Mouse (Mus musculus): ENCODE results near the gene Cd36.
"Not testable (repeated sequence)": the region's sequence is repeated elsewhere in the genome, so short reads cannot be mapped to it uniquely, and the experiment has no call there.

The Cd36 gene

DNA sequence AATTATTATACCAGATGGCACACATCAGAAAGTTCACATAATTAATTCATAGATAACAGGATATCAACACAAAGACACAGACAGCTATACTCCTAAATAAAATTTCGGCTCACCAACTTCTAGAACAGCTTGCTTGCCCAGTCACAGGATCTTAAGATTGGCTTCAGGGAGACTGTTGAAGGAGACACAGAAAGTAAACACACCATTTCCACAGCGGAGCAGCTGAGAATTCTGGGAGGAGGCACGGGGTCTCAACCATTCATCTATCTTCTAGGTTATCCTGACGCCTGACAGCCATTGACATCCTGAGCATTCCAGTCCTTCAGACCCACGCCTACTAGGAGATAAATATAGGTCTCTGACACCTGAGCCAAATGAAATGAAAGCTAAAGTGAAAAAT, at the start of gene Cd36:
Gene Cd36 (minus strand): TSS at position 204 of the 400 bp plus-strand sequence.
- no peak for DNase-seq

DNA sequence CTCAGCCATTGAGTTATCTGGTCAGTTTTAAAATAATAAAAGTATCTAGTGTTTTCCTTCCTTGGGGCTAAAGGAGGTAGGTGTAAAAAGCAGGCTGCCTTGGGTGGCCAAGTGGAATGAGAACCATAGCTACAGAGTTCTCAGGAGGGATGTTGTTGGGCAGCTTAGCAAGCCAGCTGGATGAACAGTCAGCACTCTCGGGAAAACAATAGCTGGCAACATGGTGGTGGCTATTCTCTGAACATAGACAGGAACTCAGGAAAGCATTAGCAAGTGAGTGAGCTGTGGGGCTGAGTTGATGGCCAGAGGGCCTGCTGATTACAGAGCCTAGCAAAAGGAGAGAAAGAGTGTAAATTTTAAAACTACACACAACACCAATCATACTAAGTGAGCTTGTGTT, 45.9 kb upstream of the Cd36 start:
- DNase-seq, result no peak

DNA sequence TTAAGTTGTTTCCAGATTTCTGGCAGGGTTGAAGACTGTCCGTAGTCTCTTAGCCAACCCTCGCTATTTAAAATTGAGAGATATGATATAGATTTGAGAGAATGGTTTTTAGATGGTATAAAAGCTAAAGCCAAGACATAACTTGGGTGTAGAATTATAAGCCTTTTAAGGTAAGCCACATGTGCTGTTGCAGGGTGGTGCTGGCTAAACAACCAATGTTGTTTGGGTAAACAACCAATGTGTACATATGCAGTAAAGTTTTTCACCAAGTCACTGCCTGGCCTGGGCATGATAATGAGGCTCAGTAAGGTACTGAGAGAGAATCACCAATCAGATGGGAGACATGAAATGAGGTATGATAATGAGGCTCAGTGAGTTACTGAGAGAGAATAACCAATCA, 43.0 kb upstream of the Cd36 start:
- not testable (repeated sequence) for DNase-seq

DNA sequence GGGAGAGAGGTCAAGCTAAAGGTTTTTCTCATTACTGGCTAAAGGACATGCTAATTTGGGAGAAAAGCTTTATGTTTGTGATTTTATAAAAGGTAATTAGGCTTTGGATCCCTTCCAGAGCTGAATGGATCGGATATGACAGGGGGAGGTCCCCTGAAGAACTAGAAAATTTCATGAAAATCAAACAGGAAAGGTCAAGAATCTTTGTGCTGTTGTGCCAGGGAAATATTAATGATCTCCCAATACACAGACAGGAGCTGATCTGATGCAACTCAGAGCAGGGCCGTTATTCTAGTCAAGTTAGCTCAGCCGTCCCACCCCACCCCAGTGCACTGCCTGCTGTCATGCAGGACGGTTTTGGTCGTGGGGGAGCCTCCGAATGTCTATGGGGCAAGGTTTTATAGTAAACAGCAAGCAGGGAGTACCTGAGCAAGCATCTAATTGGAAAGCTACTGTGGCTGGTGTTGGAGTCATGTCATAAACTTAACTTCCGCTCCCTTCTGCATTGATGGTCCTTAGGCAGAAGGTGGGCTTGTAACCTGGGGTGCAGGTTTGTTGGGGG, 40.5 kb upstream of the Cd36 start:
- no peak for DNase-seq

DNA sequence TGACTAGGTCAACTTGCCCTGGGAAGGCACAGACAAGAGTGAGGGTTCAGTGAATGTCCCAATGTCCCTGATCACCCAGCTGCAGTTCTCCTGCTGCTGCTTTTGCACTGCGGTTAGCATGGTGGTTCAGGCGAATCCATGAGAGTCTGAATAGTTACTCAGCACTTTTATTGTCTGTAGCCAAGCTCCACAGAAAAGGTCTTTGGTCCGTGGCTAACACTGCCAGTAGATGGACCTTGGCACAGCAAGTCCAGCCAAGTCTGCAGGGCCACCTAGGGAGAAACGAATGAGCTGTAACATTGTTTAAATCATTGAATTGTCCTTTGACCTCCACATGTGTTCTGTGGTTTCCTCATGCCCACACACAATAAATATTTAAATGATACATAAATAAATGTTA, 39.9 kb upstream of the Cd36 start:
- DNase-seq, result no peak

DNA sequence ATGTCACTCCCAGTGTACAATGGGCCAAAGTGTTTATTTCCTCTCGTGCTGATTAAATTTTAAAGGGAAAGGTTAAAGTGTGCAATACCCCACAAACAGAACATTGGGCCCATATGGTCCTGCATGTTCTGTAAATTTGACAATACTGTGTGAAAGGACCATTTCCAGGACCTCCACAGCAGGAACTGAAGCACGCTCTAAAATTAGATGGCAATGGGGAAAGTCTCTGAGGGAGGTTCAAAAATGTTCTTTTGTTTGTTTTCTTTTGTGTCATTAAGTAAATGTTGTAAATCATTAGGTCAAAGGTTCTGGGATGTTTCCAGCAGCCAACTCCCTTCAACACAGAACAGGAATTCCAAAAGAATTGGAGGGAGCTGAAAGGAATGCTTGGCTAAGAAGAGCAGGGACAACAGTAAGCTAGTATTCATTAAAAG, 35.5 kb upstream of the Cd36 start:
- no peak for DNase-seq

DNA sequence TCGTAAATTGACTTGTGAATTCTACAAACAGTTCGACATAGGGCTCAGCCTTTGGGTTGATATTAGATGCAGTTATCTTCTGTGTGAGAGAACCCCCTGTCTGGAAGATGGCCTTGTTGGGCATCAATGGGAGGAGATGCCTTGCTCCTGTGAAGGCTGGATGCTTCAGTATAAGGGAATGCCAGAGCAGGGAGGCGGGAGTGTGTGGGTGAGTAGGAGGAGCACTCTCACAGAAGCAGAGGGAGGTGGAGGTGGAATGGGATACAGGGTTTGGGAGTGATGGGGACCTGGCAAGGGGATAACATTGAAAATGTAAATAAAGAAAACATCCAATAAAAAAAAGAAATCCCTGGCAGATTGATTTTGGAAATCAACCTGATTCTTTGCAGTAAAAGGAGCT, 35.0 kb upstream of the Cd36 start:
- DNase-seq, result no peak

DNA sequence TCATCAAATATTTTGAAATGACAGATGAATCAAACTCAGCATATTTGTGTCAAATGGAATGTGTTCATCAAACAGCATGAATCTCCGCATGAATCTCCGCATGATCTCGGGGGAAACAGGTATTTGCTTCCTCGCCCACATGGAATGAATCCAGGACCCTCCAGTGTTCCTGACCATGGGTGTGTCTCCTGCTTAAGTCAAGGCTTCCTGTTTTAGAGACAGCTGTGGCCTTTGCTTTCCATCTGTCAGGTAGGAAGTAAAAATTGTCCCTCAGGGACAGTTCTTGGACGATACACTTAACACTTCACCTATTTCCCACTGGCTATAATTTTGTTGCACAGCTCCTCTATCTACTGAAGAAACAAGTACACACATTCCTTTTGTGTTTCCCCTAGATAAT, 30.4 kb upstream of the Cd36 start:
- DNase-seq, result no peak

DNA sequence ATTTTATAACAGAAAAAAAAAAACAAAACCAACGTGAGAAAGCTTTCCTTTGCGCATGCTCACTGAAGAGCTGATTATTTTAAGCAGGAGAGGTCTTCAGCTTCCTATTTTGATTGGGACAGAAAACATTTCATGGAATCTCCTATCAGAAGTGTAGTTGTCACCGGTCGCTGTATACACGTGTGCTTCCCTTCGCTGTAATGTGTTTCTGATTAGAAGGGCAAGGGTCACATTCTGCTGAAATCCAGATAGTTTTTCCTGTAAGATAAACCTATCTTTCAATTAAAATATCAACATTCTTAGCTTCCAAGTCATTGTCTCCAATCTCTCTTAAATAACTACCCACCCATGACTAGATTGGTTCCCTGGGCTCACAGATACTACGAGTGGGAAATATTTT, 16.2 kb upstream of the Cd36 start:
- DNase-seq, result no peak

DNA sequence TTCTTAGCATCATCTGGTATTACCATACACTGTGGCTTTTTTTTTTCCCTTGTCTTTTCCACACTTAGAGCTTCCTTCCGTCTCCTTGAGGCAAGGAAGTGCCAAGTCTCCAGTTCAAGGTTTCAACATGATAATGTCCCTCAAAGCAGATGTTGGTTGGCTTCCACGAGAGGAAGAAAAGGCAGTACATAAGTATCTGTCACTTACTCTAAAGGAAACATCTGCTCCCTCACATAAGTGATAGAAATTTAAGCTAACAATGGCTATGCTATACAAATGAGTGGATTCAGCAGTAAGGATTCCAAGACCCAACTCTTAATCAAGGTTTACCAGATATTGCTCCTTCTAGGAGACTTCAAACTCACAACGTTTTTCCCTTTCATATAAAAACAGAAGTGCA, 10.3 kb upstream of the Cd36 start:
- no peak for DNase-seq

DNA sequence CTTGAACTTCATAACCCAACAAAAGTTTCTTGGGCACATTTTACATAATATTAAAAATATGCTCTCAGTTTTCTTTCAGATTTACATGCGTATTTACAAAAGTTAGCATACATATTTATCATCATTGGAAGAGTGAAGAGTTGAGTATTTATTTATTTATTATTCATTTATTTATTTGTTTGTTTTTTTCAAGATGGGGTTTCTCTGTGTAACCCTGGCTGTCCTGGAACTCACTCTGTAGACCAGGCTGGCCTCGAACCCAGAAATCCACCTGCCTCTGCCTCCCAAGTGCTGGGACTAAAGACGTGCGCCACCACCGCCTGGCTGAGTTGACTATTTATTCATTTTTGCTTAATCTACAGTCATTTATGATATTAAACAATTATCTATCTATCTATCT, 9.0 kb upstream of the Cd36 start:
- not testable (repeated sequence) for DNase-seq

DNA sequence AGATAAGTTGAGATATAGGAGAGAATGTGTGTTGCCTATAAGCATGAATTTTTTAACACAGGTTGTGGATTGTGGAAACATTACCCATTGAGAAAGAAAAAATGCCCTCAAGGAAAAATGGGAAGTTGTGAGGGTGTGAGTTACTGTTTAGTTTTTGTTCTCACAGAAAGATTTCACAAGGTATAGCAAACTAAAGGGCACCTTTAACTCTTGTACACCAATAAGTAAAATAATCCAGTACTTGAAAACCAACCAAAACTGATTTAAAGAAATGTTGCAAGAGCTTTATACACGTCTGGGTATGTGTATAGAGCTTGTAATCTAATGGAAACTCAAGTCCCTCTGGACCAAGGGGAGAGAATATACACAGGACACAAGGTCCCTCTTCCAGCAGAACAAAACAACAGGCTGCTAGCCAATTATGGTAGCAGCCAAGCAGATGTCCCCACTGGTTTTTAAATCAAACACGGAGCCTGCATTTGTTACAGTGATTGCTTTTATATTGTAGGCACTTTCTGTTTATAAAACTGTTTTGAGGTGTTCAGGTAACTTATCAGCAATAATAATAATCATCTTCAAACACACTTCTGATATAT, 5.1 kb upstream of the Cd36 start:
- DNase-seq, result no peak

DNA sequence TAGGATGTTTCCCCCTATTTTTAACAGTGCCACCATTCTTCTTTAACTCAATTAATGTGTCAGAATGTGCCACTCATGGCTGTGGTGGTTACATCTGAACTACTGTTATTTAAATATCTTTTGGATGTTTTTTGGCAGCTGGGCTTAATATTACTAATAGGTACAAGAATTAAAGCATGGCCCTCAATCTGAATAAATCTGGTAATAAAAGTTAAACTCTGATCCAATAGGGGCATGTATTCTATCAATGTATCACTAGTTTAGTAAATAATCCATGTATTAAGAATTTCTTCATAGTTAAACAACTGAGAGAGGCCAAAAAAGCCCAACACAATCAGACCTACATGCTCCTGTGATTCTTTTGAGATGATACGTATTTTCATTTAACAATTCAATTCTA, 690 bp upstream of the Cd36 start:
- DNase-seq, result no peak

DNA sequence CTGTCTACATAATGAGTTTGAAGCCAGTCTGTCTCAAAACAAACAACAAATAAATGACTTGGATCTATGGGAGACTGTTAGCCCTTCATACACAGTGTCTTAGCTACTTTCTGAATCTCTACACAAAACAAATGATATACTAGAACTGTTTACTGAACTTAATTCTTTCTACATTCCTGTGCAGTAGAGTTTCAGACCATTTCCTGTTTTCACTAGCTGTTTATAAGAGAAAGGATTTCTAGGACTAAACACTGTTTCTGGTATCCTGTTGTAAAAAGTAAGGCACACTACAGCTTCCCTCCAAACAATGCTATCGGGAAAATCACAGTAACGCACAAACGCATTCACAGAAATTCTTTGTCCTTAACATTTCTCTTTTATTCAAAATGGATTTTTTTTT, 2.2 kb downstream of the Cd36 start:
- no peak for DNase-seq

DNA sequence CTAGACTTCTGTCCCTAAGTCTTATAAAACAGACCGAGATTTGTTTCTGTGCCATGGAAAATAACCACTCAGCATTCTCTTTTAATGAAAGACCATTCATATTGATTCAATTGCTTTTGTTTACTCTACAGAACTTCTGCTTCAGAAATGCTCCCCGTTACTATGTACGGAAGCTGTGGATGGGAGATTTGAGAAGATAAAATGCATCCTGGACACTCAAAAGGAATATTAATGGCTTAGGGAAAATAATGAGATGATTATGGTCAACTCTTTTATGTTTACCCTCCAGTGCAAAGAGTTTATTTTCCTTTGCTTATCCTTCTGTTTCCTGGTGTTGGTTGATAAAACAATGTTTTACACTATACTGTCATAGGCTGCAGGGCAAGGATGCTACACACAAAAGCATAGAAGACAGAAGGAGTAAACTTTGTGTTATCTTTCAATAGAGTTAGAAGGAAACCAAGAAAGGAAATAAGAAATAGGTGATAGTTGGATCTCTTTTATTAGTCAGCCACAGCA, 5.2 kb downstream of the Cd36 start:
- DNase-seq, result no peak

DNA sequence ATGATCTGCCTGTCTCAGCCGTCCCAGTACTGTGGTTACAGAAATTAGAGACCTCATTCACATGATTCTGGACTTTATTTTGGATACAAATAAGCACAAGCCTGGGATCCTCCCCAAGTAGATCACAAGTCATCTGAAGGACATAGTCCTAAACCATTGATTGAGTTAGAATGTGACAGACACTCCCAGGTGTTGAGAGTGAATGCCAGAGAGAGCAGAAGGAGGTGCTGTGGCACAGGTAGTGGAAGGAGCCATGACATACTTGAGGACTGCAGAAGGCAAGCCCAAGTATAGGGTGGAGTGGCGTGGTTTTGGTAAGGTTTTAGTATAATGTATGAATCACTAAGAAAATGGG, 7.1 kb downstream of the Cd36 start:
- no peak for DNase-seq

DNA sequence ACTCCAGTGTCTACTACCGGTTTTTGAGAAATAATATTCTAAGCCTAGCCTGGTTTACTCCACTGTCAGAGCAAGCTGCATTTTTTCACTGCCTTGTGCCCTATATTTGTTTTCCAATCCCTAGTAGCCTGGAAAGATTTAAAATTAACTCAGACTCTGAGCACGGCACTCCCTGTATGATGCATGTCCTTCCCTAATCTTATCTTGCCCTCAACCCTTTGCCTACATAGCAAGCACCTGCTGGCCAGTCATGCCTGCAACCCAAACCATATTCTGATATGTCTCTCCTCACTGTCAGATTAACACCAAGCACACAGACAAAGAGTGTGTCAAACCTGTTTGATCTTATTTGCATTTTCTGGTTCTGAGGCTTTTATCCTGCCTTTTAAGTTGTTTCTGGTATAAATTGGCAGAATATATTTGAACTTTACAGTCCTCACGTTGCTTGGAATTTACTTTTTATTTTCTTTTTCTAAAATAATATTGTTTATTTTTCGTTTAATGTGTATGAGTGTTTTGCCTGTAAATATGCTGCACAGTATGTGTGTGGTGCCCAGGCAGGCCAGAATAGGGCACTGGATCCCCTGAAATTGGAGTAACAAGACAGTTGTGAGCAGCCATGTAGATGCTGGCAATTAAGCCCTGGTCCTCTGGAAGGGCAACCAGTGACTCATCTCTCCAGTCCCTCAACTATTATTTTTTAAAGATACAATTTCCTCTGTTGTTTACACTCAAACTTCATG, 7.6 kb downstream of the Cd36 start:
- no peak for DNase-seq

DNA sequence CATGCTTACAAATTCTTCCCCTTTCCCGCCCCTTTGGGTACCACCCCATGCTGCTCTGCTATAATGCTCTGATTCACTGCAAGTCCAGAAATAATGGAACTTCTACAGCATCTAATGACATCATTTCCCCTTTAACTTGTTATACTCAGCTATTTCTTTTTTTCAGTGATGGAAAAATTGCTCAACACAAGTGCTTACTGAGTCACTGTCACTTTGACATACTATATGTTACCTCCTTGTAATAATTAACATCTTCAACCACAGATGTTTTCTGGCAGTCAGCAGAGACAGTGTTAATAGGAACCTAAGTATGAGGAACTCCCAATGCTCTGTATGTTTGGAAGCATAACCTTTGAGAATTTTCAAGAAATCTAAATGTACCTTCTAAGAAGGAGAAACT, 8.7 kb downstream of the Cd36 start:
- no peak for DNase-seq

DNA sequence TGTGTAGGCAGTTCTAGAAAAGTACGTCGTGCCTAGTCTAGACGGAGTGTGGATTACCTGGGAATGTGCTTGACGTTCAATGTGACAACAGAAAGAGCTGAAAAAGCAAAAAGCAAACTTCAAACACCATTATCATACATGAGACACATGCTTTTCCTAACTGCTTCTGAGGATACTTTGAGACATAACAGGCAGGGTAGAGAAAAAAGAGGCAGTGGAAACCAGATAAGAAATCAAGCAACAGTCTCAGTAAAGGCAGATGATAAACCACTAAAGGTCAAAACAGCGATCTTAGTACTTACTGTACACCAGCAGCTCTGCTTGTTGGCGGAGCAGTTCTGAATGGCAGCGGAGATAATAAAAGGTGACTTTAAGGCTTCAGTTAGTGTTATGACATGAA, 11.6 kb downstream of the Cd36 start:
- no peak for DNase-seq

DNA sequence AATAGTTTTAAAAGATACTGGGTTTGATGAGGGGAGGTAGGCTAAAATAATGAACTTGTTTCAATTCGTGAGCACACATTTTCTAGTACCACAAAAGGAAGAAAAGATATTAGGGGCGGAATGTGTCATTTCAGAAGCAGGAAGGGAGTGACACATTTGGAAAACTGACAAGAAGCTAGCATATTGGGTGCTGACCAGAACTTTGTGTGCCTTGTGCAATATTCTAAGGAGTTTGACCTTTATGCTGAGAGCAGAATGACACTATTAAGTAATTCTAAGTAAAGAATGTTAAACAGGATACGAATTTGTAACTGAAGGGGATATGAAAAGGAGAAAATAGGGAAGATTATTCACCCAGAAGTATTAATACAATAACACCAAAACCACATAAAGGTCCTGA, 12.0 kb downstream of the Cd36 start:
- DNase-seq, result no peak

DNA sequence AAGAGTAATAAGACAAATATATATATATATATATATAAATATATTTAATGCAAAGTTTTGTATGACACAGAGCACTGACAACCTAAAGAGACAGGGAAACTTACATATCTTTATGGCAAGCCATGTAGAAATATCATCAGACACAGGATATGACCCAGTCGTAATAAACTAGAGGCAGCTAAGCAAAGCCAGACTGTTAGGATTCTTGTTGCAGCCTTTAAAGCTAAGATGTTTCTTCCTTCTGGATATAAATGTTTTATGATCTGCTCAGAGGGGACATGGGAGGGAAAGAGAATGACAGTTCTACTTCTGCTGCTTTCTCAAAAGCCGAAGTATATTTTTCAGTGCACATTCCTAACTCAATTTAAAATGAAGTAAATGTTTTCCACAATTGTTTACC, 14.3 kb downstream of the Cd36 start:
- DNase-seq, result no peak

DNA sequence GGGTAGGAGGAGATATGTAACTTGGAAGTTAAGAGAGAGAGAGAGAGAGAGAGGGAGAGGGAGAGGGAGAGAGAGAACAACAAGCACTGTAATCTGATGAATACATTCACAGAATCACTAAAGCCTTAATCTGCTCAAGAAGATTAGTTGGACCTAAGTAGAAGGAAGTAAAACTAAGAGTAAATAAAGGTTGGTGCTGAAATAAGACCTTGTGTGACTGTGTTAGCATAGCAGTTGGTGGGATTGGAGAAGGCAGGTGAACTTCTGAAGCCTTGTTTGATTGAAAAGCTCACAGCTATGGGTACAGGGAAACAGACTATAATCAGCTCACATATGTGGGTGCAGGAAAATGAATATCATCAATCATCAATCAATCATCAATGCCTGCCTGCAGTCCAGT, 23.2 kb downstream of the Cd36 start:
- no peak for DNase-seq

DNA sequence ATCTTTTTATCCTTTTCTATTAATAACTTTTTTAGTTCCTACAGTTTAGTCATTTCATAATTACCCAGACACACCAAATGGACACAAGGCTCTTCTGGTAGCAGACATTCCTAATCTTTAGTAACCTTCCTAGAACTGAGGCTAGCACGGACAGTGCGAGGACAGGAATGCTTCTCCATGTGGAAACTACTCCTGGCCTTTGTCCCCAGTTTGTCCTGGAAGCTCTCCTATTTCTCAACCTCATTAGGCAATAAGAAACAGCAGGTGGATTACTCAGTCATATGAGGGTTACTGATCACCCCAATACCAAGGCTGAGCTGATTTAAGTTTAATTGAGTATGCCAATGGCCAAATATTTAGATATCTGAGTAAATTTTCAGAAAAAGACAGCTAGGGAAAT, 25.5 kb downstream of the Cd36 start:
- no peak for DNase-seq

DNA sequence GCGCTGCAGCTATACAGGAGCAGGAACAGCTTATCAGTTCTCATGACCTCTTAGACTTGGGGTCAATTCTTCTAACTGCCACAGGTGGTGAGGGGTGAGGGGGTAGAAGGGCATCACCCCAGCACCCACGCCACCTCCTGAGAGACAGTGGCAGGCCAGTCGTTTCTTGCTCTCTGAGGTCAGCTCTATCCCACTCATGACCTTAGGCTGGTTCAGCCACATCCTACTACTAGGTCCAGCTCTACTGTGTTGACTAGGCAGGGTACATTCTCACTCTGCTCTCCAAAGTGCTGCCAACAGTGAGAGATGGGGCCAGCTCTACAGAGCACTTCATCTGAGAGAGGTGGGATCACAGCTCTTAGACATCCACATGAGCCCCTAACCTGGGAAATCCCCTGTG, 30.2 kb downstream of the Cd36 start:
- no peak for DNase-seq

DNA sequence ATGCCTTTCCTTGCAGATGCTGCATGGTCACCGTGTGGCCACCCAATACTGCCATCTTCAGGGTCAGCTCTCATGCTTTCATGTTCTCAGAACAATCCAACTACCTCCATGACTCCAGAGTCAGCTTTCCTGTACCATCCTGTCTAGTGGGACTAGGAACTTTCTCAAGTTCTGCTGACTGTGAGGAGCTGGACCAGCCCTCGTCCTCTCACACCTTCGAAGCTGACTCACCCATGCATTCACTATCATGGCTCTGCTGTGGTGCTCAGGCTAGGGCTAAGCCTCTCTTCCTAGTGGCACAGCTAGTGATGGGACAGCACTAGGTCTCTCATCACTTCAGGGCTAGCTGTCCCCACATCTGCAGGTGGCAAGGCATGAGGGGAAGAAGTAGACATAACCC, 30.7 kb downstream of the Cd36 start:
- no peak for DNase-seq
